Mouse (Mus musculus): Measurements from ENCODE around the gene Cyp24a1. TPM values are rescaled to one million over a fixed set of nuclear protein-coding genes. Genes with fewer than 3 reads are reported as not detected.

Cyp24a1 gene
- polyA plus RNA-seq, 1 experiment from 2014 or later = not detected

DNA sequence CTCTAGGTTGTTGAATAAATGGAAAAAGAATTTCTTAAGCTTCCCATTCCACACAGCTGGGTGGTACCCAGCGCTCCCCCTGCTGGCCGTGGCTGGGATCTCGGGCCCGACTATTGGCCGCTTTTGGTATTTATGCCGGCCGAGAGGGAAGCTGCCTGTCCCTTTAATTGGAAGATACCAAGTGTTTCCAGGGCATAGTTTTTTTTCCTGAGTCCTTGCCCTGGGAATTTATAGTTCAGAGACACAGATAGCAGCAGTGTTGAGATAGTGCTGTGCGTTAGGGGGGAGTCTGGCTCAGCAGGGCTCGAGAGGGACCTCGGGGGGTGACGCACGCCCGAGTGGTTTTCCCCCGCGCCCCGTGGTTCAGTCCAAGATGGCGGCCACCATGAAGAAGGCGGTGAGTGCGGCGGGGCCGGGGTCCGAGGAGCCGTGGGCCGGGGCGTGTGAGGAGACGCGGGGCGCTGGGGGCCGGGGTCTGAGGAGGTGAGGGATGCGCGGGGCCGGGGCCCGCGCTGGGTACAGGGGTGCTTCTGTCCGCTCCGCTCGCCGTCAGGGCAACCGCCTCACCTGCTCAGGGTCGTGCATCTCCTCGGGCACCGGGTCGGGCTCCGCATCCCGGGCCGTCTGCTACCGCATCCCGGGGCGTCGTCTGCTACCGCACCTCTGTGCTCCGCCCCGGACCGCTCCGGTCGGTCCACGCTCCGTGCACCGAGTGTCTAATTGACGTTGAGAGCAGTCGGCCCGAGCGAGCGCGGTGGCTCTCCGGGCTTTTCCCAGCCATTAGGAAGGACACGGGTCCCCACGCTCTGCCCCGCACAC lies 14.3 kb upstream of the Cyp24a1 start:
- Histone ChIP-seq H3K27ac (peak overlapping the region; percentile 96), H3K79me2 (ENCODE audit: inconsistent target) (peaks cover 40% of the 10 kb centered on the region), H3K36me3 (ENCODE audit: inconsistent target) (peaks cover 7% of the 10 kb centered on the region), H3K4me3 (ENCODE audit: inconsistent target) (peak overlapping the region; percentile 61)
- under 1% methylated on average over 68 of the region's 69 CpGs for WGBS (ENCODE audit: missing documents)

GRCm38 (mm10) chr2:170508821-170509220 lies 11.9 kb upstream of the Cyp24a1 start:
- WGBS (ENCODE audit: missing documents) = under 1% methylated on average over 12 of the region's 12 CpGs
- H3K79me2 ChIP-seq (ENCODE audit: inconsistent target) = peaks cover 23% of the 10 kb centered on the region
- peak overlapping the region; percentile 13; the same call in 1 of the 2 replicates for H3K4me3 ChIP-seq (ENCODE audit: inconsistent target)
- H3K27ac ChIP-seq = no peak overlapping the region
- H3K36me3 ChIP-seq (ENCODE audit: inconsistent target) = no peaks in the 10 kb centered on the region

DNA sequence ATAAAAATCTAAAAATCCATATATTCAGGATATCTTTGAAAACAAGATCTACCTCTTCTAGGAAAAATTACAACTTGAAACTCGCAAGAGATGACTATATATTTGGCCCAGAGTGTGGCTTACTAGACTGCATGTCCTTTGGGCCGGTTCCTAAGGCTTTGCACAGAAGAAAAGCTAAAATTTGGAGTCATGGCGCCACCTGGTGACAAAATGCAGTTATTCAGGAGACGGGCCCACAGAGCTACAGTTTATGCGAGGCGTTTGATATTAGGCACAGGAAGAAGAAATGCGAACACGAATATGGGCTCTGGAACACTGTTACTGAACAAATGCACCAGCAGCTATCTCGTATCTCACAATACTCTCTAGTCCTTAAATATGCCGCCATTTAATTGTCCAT lies 10.8 kb upstream of the Cyp24a1 start:
- Histone ChIP-seq H3K27ac (no peak overlapping the region), H3K79me2 (ENCODE audit: inconsistent target) (peaks cover 12% of the 10 kb centered on the region), H3K36me3 (ENCODE audit: inconsistent target) (no peaks in the 10 kb centered on the region), H3K4me3 (ENCODE audit: inconsistent target) (no peak overlapping the region)
- WGBS (ENCODE audit: missing documents) = 6% methylated on average over 10 of the region's 10 CpGs

- 4% methylated on average over 4 of the region's 4 CpGs for WGBS (ENCODE audit: missing documents)
- H3K4me3 ChIP-seq (ENCODE audit: inconsistent target) = no peak overlapping the region
- no peaks in the 10 kb centered on the region for H3K36me3 ChIP-seq (ENCODE audit: inconsistent target)
- no peak overlapping the region for H3K27ac ChIP-seq
- no peaks in the 10 kb centered on the region for H3K79me2 ChIP-seq (ENCODE audit: inconsistent target)
These were observed 7.0 kb upstream of the Cyp24a1 start for GRCm38 (mm10) chr2:170503983-170504382.

GRCm38 (mm10) chr2:170503343-170503742 lies 6.4 kb upstream of the Cyp24a1 start:
- Histone ChIP-seq H3K79me2 (ENCODE audit: inconsistent target) (no peaks in the 10 kb centered on the region), H3K4me3 (ENCODE audit: inconsistent target) (no peak overlapping the region), H3K36me3 (ENCODE audit: inconsistent target) (no peaks in the 10 kb centered on the region), H3K27ac (no peak overlapping the region)
- 13% methylated on average over 8 of the region's 8 CpGs for WGBS (ENCODE audit: missing documents)

- Histone ChIP-seq H3K4me3 (ENCODE audit: inconsistent target) (no peak overlapping the region), H3K79me2 (ENCODE audit: inconsistent target) (no peaks in the 10 kb centered on the region), H3K27ac (no peak overlapping the region), H3K36me3 (ENCODE audit: inconsistent target) (no peaks in the 10 kb centered on the region)
- 28% methylated on average over 8 of the region's 8 CpGs for WGBS (ENCODE audit: missing documents)
These were observed 1.1 kb upstream of the Cyp24a1 start for GRCm38 (mm10) chr2:170498011-170498410.

DNA sequence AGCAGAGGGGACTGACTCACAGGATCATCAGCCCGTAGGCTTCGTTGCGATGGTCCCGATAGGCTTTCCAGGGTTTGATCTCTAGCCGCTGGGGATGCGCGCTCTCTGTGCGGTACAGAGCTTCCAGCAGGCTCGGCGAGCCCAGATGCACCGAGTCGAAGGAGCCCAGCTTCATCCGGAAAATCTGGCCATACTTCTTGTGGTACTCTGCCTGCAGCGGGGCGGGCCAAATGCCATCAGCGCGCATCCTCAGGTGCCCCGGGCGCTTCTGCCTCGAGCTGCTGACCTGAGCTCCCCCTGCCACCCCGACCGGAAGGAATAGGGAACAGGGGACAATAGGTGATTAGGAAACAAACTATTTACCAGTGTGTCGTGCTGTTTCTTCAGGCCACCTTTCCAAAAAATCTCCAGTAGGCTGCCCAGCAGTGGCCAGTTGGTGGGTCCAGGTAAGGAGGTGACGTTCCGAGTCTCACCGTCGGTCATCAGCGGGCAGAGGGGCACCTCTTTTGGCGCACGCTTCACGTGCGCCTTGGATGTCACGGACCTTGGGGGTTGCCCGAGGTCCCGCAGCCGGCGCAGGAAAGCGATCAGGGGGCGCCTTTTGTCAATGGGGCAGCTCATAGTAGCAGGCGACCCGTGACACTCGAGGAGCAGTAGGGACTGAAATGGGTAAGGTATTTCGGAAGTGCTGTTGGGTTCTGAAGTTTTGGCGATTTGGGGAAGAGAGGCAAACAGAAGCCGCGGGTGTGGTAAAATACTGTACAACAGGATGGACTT lies 603 bp downstream of the Cyp24a1 start, which contains the start of gene Pfdn4:
TSS of gene Pfdn4 (plus strand) at position 275 of the 777 bp plus-strand sequence.
- H3K27ac ChIP-seq = no peak within 1 kb of the TSS
- no peaks in the 10 kb centered on the region for H3K36me3 ChIP-seq (ENCODE audit: inconsistent target)
- no peak within 1 kb of the TSS for H3K4me3 ChIP-seq (ENCODE audit: inconsistent target)
- no peaks in the 10 kb centered on the region for H3K79me2 ChIP-seq (ENCODE audit: inconsistent target)
- 6% methylated on average over 46 of the region's 46 CpGs for WGBS (ENCODE audit: missing documents)

- Histone ChIP-seq H3K36me3 (ENCODE audit: inconsistent target) (no peaks in the 10 kb centered on the region), H3K27ac (no peak overlapping the region), H3K4me3 (ENCODE audit: inconsistent target) (no peak overlapping the region), H3K79me2 (ENCODE audit: inconsistent target) (no peaks in the 10 kb centered on the region)
- 11% methylated on average over 31 of the region's 31 CpGs for WGBS (ENCODE audit: missing documents)
These were observed 1.9 kb downstream of the Cyp24a1 start for GRCm38 (mm10) chr2:170494784-170495710.

DNA sequence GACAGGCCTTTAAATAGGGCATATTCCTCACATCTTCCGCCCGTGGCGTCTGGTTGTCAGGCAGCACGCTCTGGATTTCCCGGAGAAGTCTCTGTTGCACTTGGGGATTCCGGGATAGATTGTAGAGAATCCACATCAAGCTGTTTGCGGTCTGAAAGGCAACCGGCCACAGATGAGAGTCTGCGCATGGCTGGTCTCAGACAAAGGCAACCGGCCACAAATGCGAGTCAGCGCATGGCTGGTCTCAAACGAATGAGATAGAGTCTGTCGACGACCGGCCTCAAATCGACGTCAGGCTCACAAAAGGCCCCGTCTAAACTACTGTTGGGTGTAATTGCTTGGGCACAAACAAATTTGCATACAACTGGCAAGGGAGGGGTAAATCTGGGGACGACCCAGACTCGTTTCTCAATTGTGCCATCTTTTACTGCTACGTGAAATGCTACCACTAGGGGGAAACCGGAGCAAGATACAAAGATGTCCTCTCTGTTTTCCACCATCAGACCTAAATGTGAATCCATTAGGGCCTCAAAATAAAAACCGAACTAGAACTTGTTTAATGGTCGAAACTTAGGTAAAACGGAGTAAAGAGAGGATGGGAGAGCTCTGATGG lies 8.9 kb downstream of the Cyp24a1 start:
- 56% methylated on average over 25 of the region's 26 CpGs for WGBS (ENCODE audit: missing documents)
- H3K79me2 ChIP-seq (ENCODE audit: inconsistent target) = no peaks in the 10 kb centered on the region
- H3K36me3 ChIP-seq (ENCODE audit: inconsistent target) = no peaks in the 10 kb centered on the region
- H3K4me3 ChIP-seq (ENCODE audit: inconsistent target) = no peak overlapping the region
- no peak overlapping the region for H3K27ac ChIP-seq

- H3K79me2 ChIP-seq (ENCODE audit: inconsistent target) = no peaks in the 10 kb centered on the region
- H3K4me3 ChIP-seq (ENCODE audit: inconsistent target) = no peak overlapping the region
- no peak overlapping the region for H3K27ac ChIP-seq
- 81% methylated on average over 7 of the region's 7 CpGs for WGBS (ENCODE audit: missing documents)
- no peaks in the 10 kb centered on the region for H3K36me3 ChIP-seq (ENCODE audit: inconsistent target)
These were observed 9.7 kb downstream of the Cyp24a1 start for GRCm38 (mm10) chr2:170487202-170487601.

GRCm38 (mm10) chr2:170483914-170484313 lies 13.0 kb downstream of the Cyp24a1 start:
- H3K27ac ChIP-seq = no peak overlapping the region
- 67% methylated on average over 11 of the region's 11 CpGs for WGBS (ENCODE audit: missing documents)
- H3K79me2 ChIP-seq (ENCODE audit: inconsistent target) = no peaks in the 10 kb centered on the region
- no peak overlapping the region for H3K4me3 ChIP-seq (ENCODE audit: inconsistent target)
- H3K36me3 ChIP-seq (ENCODE audit: inconsistent target) = no peaks in the 10 kb centered on the region

DNA sequence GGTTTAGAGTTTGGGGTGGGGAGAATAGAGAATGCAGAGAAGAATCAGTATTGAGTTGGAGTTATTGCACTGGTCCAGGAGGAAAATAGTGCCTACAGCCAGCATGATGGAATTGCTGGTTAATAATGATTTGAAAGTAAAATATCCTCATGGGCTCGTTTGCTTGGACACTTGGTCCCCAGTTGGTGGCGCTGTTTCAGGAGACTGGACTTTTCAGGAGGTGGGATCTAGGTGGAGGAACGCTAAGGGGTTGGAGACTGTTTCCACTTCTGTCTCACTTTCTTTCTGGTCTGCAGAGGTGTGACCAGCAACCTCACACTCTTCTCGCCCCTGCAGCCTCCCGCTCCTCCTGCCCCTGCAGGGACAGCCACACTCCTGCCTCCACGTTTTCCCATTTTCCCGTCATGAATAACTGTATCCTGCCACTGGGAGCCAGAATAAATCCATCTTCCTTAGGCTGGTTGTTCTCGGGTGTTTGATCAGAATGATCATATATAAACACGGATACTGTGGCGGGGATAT lies 14.9 kb downstream of the Cyp24a1 start:
- Histone ChIP-seq H3K4me3 (ENCODE audit: inconsistent target) (no peak overlapping the region), H3K79me2 (ENCODE audit: inconsistent target) (no peaks in the 10 kb centered on the region), H3K36me3 (ENCODE audit: inconsistent target) (no peaks in the 10 kb centered on the region), H3K27ac (no peak overlapping the region)
- WGBS (ENCODE audit: missing documents) = 67% methylated on average over 10 of the region's 10 CpGs

DNA sequence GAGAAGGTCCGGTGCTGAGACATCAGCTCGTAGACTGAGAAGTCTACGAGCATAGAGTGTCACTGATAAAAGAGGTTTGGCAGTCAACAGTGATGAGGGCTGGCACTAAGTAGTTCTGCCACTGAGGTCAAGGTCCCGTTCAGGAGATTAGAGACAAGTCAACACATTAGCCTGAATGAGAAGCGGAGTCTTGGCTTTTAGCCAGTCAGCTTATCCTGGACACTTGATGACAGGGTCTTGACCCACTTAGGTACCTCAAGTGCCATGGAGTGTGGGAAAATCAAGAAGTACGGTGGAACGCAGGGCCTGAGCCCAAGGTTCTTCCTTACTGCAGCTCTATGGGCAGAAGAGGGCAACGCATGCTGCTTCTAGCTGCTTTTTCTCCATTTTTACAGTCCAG lies 20.3 kb downstream of the Cyp24a1 start:
- no peaks in the 10 kb centered on the region for H3K36me3 ChIP-seq (ENCODE audit: inconsistent target)
- H3K27ac ChIP-seq = no peak overlapping the region
- H3K4me3 ChIP-seq (ENCODE audit: inconsistent target) = no peak overlapping the region
- no peaks in the 10 kb centered on the region for H3K79me2 ChIP-seq (ENCODE audit: inconsistent target)
- 96% methylated on average over 8 of the region's 8 CpGs for WGBS (ENCODE audit: missing documents)

DNA sequence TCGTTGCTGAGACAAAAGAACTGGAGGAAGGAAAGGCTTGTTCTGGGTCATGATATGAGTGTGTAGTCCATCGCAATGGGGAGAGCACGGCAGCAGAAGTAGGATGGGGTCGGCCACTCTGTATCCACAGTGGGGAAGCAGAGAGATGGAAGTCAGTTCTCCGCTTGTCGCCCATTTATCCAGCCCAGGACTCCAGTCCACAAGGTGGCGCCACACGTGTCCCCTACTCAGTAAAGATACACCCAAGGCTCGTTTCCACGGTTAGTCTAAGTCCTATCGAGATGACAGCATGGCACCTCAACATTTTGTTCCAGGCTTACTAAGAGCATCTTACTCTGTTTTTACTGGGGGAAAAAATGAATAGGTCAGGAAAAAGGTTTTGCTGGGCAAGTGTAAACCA lies 20.7 kb downstream of the Cyp24a1 start:
- WGBS (ENCODE audit: missing documents) = 70% methylated on average over 11 of the region's 11 CpGs
- Histone ChIP-seq H3K79me2 (ENCODE audit: inconsistent target) (no peaks in the 10 kb centered on the region), H3K4me3 (ENCODE audit: inconsistent target) (no peak overlapping the region), H3K36me3 (ENCODE audit: inconsistent target) (no peaks in the 10 kb centered on the region), H3K27ac (no peak overlapping the region)
